Mouse (Mus musculus): ENCODE measurements at regions not wholly inside any gene's neighbourhood (a gene's known extent, or its start where the extent isn't known, plus 50 kb on each side); places are given as distances from the start of the nearest gene placed in this dataset.
A peak's percentile ranks its signal among the peaks of the same experiment; 100 is the strongest.

DNA sequence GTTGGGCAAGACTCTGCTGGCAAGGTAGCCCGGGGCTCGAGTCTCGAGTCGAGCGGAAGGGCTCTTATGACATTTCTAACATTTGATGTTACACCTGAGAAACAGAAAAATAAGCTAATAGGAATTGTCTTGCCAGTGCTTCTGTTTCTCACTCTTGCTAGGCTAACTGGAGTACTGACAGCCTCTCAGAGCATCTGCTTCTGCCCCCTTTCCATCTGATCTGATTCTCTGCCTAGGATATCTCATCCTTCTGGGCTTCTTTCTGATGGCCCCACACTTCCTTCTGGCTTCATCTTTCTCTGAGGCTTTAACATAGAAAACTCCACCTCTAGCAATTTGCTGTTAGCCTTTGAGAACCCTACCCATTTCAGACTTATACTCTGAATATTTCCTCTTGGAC is 95.0 kb upstream of the Arhgef9 start:
- no peak for DNase-seq

DNA sequence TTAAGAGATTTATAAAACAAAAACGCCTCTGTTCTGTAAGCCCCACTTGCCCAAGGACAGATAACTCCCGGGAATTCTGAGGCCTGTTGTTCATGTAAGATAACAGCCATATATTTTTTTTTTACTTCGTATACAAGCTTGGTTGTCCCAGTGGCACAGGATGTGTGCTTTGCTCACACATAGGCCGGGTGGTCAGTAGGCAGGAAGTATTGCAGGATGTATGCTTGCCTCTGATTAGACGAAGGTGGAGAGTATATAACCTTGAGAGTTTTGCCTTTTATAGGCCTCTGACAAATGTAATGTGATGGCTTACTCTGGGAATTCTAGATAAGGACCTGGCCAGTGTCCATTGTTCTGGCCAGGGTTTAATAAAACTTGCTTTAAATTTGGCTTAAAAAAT is 85.4 kb upstream of the Arhgef9 start:
- DNase-seq: no peak

DNA sequence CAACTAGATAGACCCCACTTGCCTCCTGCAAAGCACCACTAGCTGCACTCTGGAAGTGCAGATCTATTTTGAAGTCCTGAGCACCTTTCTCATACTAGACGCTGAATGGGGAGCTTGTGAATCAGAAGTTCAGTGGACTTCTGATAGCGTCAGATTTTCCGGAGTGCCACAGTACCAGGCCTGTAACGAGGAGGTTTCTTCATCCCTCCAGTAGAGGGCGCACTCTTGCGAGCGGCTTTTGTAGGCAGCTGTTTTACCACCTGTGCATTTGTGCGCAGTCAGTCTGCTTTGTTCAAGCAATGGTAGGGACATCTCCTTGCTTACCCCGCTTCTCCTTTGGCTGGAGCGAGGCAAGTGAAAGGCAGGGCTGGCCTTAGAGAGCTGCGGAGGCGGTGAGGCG is 56.9 kb upstream of the Arhgef9 start:
- DNase-seq: peak; percentile 17

Measured in kidney, adult 9 months (tissue).